Mouse (Mus musculus) cortical plate, adult 2 months (tissue): ENCODE results near the gene Tuba1b.
A peak's percentile ranks its signal among the peaks of the same experiment; 100 is the strongest.

Source experiments
- CTCF ChIP-seq: fragments of 200-500 bp; IDR thresholded peaks from 2 replicates; pipeline ENCODE4 v1.5.1; 2011; ENCODE audit warnings: mild to moderate bottlenecking, control low read depth, low read length; ENCODE audit not compliant: insufficient read depth; ENCODE audit errors: extremely low read depth
- POLR2A ChIP-seq: fragments of 200-500 bp; IDR thresholded peaks from 2 replicates; pipeline ENCODE4 v1.6.1; 2011; ENCODE audit warnings: mild to moderate bottlenecking, low read length, control low read depth; ENCODE audit not compliant: insufficient read depth; ENCODE audit errors: extremely low read depth

DNA sequence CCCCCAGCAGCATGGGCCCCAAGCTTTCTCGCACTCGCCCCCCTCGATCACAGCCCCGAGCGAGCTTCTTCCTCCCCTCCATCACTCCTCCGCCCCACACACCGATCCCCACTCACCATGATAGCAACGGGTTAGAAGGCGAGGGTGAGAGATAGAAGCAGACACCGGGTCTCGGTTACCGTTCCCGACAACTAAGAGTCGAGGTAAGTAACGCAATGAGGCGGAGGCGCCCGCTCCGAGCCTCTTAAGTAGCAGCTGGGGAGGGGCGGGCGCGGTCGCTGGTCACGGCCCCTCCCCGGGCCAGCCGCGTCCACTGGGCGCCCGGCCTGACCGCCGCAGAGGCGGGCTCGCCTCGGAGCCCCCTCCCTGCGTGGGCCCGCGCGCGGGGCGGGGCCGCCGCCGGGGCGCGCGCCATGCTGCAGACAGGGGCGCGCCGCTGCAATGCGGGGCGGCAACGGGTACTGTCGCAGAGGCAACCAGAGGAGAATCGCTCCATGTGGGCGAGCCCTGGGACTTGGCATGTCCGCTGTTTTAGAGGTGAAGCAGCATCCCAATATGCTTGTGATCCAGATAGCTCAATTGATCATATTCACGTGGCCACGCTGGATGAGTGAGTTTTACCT is at the start of gene Tuba1b:
- TF ChIP-seq POLR2A (peak; percentile 69), CTCF (no peak)
